Mouse (Mus musculus): ENCODE data around the gene Bbx.

GRCm38 (mm10) chr16:50192626-50193025 is 239.6 kb downstream of the Bbx start:
- TF ChIP-seq CTCF (IDR thresholded peaks at IDR 0.05; ENCODE audit: control insufficient read depth, insufficient read depth, low read length) (no peak), POLR2A (IDR thresholded peaks at IDR 0.05; ENCODE audit: borderline replicate concordance, control insufficient read depth, low read depth, low read length) (no peak)
